Mouse (Mus musculus): ENCODE measurements around the gene Rsbn1.

DNA sequence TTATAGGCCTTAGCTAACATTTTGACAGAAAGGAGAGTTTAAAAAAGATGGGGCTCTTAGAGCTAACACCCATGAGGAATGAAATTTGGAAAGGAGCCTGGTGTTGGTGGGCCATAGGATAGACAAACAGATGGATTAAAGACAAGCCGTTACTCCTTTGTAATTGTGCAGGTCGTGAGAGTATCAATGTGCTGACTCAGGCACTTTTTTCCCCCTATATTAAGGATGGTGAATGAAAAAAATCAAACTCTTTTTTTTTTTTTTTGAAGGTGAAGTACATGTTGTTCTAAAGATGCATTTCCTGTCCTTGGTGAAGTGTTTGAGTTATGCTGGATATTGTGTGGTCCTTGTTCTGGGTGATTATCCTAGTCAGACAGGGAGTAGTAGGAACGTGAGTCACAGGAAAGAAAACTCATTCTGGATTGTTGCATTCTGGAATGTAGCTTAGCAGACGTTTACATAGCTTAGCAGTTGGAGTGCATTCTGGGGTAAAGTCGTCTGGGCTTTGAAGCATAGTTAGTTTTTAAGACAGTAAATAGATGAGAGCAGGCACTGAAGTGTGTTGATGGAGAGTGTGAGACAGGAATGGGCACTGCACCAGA lies 74.0 kb downstream of the Rsbn1 start:
- TF ChIP-seq CTCF (IDR thresholded peaks at IDR 0.05; ENCODE audit: control insufficient read depth, insufficient read depth, insufficient read length) (no peak), MYOD1 (IDR thresholded peaks at IDR 0.05; ENCODE audit: control insufficient read depth, insufficient read length, low read depth) (no peak)
